Mouse (Mus musculus) yolk sac, embryonic 10.5 days (tissue): ENCODE data around the gene Pnpo.

Experiments used
- DNase-seq: peaks from one replicate; pipeline ENCODE4 v3.0.0-alpha.2; 2017; ENCODE audit warnings: low spot score

The Pnpo gene

DNA sequence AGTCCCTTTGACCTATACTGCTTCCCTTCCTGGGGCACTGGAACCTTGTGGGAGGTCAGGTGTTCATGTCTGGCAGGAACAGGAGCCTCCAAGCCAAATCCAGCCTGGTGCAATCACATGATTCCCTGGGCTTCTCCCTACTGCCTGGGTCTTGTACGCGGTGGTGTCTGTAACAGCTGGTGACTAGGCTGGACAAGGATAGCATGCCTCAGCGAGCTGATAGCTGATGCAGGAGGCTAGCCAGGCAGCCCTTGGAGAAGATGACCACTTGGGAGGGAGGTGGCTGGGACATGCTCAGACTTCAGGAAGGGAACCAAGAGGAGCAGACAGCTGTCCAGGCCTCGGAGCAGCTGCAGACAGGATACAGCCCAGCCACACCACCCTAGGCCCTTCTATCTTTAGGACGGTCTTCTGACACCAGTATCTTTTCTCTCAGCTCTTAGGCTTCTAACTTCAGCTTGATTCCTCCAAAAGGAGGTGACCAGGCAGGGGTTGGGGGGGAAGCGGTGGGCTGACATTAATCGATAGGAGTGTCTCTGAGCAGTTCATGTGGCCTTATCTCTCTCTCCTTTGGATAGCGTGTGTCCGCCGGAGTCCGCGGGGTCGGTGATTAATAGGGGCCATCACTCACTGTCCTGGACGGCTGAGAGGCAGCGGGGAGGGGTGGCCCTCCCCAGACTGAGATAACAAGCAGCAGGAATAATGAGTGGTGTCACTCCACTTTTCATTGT is 37.2 kb downstream of the Pnpo start:
- DNase-seq: no peak

DNA sequence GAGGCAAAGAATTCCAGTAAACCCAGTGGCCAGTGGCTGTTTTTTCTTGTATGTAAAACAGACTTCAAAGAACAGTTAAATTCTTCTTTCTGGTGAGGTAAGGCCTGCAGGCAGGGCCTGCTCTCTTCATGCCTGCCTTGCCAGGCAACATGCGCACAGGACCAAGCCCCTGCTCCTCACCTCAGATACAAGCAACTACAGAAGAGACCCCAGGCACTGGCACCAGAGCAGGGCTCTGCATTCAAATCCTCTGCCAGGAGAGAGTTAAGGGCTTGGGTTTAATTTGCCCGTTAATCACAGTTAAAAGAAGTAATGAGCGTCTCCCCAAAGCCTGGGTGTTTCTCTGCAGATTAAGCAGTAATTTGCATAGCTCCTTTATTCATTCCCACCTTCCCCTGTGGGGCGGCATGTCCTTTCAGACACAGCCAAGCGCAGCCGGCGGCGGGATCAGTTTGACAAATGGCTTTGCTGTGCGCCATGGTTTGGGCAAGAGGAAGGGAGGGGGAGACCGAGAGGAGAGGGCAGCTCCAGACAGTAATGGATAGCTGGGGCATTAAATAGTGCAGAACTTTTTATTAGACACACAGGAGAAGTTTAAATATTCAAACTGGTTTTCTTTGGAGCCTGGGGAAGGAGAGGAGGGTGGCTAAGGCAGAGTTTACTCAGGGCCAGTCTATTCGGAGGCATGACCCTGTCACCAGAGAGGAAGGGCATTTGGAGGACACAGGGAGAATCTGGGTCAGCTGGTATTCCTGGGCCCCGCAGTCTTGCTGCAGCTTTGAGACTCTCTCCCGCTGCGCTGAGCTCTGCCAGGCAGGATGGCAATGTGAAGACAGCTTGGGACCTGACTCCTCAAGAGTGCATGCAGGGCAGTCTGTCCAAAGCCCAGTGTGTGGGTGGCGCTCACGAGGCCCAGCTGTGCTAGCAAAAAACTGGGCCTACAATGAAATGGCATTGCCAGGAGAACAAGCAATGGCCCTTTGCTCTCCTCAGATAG is 40.8 kb downstream of the Pnpo start:
- no peak for DNase-seq

DNA sequence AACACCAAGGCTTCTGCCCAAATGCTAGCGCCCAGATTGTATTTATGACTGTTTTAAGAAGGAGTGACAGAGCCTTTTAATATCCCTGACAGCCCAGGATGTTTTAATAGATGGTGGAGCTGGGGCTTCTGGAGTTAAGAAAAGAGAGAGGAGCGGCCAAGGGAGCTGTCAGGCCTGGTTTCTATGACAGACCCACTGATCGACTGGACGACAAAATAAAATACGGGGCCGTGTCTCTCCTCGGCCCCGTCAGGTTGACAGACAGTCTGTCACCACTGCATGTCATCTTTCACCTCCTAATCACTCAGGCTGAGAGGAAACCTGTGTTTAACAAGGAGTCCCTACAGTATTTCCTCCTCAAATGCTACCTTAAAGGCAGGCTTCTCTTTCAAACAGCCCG is 42.5 kb downstream of the Pnpo start:
- DNase-seq: no peak

DNA sequence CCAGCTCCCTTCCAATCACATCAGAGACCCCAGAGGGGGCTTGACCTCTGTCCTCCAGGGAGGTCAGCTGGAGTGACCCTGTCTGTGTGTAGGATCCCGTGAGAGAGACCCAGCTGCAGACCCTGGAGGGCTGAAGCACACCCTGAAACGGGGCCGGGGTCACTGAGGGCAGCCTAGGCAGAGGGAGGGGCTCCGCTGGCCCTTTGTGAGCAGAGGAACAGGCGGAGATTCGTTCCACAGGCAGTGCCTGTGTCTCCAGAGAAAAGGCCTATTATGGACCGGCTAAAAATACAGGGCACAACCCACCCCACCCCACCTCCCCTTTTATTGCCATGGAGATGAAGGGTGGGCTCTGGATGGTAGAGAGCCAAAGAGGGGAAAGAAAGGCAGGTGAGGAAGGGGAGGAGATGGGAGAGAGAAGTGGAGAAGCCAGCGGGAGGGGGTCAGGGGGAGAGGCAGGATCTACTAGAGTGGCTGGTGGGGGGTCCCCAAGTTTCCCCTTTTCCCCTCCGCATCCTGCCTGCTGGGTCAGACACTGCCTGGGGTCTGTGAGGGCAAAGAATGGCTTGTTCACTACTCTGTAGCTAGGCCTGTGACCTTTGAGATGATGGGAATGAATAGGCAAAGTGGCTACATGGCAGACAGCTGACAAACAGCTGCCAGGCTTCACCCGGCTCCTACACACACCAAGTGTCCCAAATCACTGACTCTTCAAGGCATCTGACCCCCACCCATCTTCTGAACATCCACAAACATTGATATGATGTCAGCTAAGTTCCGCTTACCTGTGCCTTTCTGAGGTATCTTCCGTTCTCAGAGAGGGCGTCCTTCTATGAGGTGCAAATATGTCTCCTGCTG is 44.1 kb downstream of the Pnpo start:
- DNase-seq: peak; percentile 53

- no peak for DNase-seq
Observed at GRCm38 (mm10) chr11:96895886-96896285, 47.9 kb downstream of the Pnpo start.

- no peak for DNase-seq
Observed at GRCm38 (mm10) chr11:96893203-96893842, 50.5 kb downstream of the Pnpo start.

DNA sequence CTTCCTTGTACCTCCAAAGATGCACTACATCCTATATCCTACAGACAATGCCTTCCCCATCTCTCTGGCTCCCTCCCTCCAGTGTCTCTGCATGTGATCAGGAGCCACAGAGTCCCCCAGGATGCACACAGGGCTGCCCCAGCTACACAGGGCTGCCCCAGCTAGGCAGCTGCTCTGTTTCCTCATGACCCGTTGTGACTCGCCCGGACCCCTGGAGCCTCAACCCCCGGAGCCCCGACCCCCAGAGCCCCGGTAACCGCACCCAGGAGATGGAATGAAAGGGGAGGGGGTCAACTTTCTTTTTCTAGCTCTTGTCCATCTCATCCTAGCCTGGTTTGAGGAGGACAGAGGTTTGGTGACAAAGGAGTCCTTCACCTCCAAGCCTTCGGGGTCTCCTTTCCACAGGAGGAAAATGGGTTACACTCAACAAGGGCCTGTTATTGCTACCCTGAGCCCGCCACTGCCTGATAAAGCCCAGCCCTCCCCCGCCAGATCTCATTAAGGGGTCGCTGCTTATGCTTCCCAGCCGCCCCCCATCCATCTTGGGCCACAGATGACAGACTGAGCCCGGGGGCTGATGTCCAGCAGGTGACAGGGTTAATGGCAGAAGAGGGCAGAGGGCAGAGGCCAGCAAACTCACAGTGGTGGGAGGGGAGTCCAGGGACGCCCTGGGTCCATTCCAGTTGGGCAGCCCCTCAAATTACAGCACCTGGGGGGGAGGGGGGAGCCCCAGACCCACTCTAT is 51.8 kb downstream of the Pnpo start:
- DNase-seq: no peak
